Comparison of ENCODE assay signal across 8 mouse cellular contexts in genomic region chr9:37101059-37101940, GRCm38 (mm10). TPM values are rescaled to one million over a fixed set of nuclear protein-coding genes. Genes with fewer than 3 reads are reported as not detected.
DNase-seq lines count a peak whose midpoint lies in the region; ATAC-seq and TF ChIP-seq lines count a peak whose summit lies in the region.

No protein-coding gene starts in this region.

- no peaks in the 10 kb centered on the region for H3K4me1 ChIP-seq in testis, adult 2 months (ENCODE audit: control insufficient read depth, insufficient read depth, low read length)
- H3K4me1 ChIP-seq in limb, embryonic 14.5 days (ENCODE audit: control insufficient read depth, insufficient read depth, low read length) = peaks cover 8% of the 10 kb centered on the region; the same call in 1 of the 2 replicates

- no peak overlapping the region for H3K4me3 ChIP-seq in testis, adult 2 months (ENCODE audit: control insufficient read depth, low read depth, low read length)
- H3K4me3 ChIP-seq in limb, embryonic 14.5 days (replicated peaks; ENCODE audit: low read length) = no peak overlapping the region

- 63% methylated on average over 11 of the region's 11 CpGs for WGBS in limb, embryonic 14.5 days

- 0 out of 2 replicates have a peak, but pooled peaks have one; percentile 20 for ATAC-seq in cerebellum, adult (ENCODE audit: insufficient number of reproducible peaks, low FRiP score, low TSS enrichment)
- peak; percentile 56 for ATAC-seq in limb, embryonic 14.5 days (ENCODE audit: low FRiP score, low read depth)
- no peak for ATAC-seq in monocyte, adult 5-6 weeks (replicated peaks; ENCODE audit: insufficient number of reproducible peaks, low FRiP score, low TSS enrichment, poor library complexity, severe bottlenecking)

- no peaks in the 10 kb centered on the region for H3K27me3 ChIP-seq in testis, adult 2 months (ENCODE audit: control insufficient read depth, insufficient read depth, low read length)
- H3K27me3 ChIP-seq in limb, embryonic 14.5 days (ENCODE audit: control insufficient read depth, insufficient read depth, low read length) = no peaks in the 10 kb centered on the region

- H3K9me3 ChIP-seq in limb, embryonic 14.5 days (ENCODE audit: control insufficient read depth, low read length) = no peaks in the 10 kb centered on the region

- no peak overlapping the region for H3K9ac ChIP-seq in limb, embryonic 14.5 days (ENCODE audit: low read depth, low read length, severe bottlenecking)

- peak overlapping the region; percentile 39 for H3K27ac ChIP-seq in testis, adult 2 months (ENCODE audit: control insufficient read depth, insufficient read depth, low read depth, low read length)
- H3K27ac ChIP-seq in limb, embryonic 14.5 days (replicated peaks; ENCODE audit: low read depth, low read length) = peak overlapping the region; percentile 48; the same call in 1 of the 2 replicates

- TF ChIP-seq POLR2A in testis, adult 2 months (IDR thresholded peaks at IDR 0.05; ENCODE audit: control insufficient read depth, low read depth, low read length) = no peak
- no peak for TF ChIP-seq POLR2A in limb, embryonic 14.5 days (IDR thresholded peaks at IDR 0.05; ENCODE audit: borderline replicate concordance, extremely low read depth, insufficient read depth, insufficient read length)

- H3K4me2 ChIP-seq in limb, embryonic 14.5 days (replicated peaks; ENCODE audit: low read depth, low read length, severe bottlenecking) = no peak overlapping the region

- TF ChIP-seq CTCF in testis, adult 2 months (IDR thresholded peaks at IDR 0.05; ENCODE audit: control insufficient read depth, insufficient read depth, insufficient replicate concordance, low read depth, low read length) = no peak

- no peak for DNase-seq in cerebellum, adult 9-11 months
- no peak for DNase-seq in testis, postnatal 10 days (ENCODE audit: low spot score)
- DNase-seq in limb, embryonic 14.5 days (ENCODE audit: low spot score) = peak; percentile 35
- DNase-seq in cerebellum, postnatal 14 days = no peak
- DNase-seq in left cerebral cortex, adult 8-10 months (ENCODE audit: low spot score in 2 of 2) = no peak

- H3K36me3 ChIP-seq in testis, adult 2 months (ENCODE audit: control insufficient read depth, insufficient read depth, low read length) = no peaks in the 10 kb centered on the region
- H3K36me3 ChIP-seq in limb, embryonic 14.5 days (ENCODE audit: control insufficient read depth, insufficient read depth, low read length) = no peaks in the 10 kb centered on the region

RNA-seq across cellular contexts. Expression of gene Pknox2, which starts 45.9 kb away (rescaled TPM):
- 83.7 and 84.9 TPM in 2 replicates for polyA plus RNA-seq in testis, adult 2 months (2012; rRNA removed)
- 14.5 and 18.7 TPM in 2 replicates for polyA plus RNA-seq in limb, embryonic 14.5 days (2012; rRNA removed)
- polyA plus RNA-seq in limb, embryonic 14.5 days (2014; fragmentation: Nextera tagmentation; extraction: Ambion mirVana) = 6.2 and 7.3 TPM in 2 replicates
- not detected in 3 replicates for total RNA-seq in monocyte, adult 5-6 weeks (2017)
- 10 to 100 TPM; 74.9 to 86.8 (median 78.3) TPM for total RNA-seq in left cerebral cortex, adult 8-10 months (2022)

Comparison
In these comparisons a context has a peak if more than half of its experiments do, and no peak if none do; other contexts are left out.
1. RNA of gene Pknox2, which starts 45.9 kb away (total RNA-seq): 74.9 to 86.8 TPM in left cerebral cortex, adult 8-10 months; not detected in monocyte, adult 5-6 weeks; every median in the first group is over 10 times any median in the second.